Mouse (Mus musculus): ENCODE results near the gene Kirrel3.

- TF ChIP-seq POLR2A (IDR thresholded peaks at IDR 0.05; ENCODE audit: borderline replicate concordance, low read depth, low read length), result no peak
- no peak for TF ChIP-seq CTCF (IDR thresholded peaks at IDR 0.05; ENCODE audit: low read depth, low read length)
Observed at GRCm38 (mm10) chr9:34877799-34878198, 392.1 kb downstream of the Kirrel3 start.
